Mouse (Mus musculus) lung, adult 18-20 months (tissue): Measurements from ENCODE around the gene Btbd2.
A peak's percentile ranks its signal among the peaks of the same experiment; 100 is the strongest.

Source experiments
- DNase-seq, 2 experiments: peaks; one replicate each; pipeline ENCODE4 v3.0.0; 2022; ENCODE audit warnings: mixed read lengths in 2 of 2

Gene Btbd2

GRCm38 (mm10) chr10:80635345-80635744, 21.5 kb downstream of the Btbd2 start:
- no peak for DNase-seq

- no peak for DNase-seq
These were observed 27.9 kb downstream of the Btbd2 start for GRCm38 (mm10) chr10:80628925-80629324.

- DNase-seq, result no peak
These were observed 29.2 kb downstream of the Btbd2 start for GRCm38 (mm10) chr10:80627685-80628084.

GRCm38 (mm10) chr10:80625764-80626163, 31.1 kb downstream of the Btbd2 start:
- DNase-seq, result no peak

- DNase-seq, result peak; percentile 73 to 75
These were observed 33.2 kb downstream of the Btbd2 start for GRCm38 (mm10) chr10:80623457-80624191.

GRCm38 (mm10) chr10:80622661-80623456, 34.0 kb downstream of the Btbd2 start, which contains the start of gene Csnk1g2:
Gene Csnk1g2, plus strand, starts transcription at chr10:80622838.
- peak; percentile 46 to 49 for DNase-seq

- peak; percentile 99 for DNase-seq
These were observed 34.8 kb downstream of the Btbd2 start for GRCm38 (mm10) chr10:80621940-80622660.

- DNase-seq, result no peak
These were observed 35.3 kb downstream of the Btbd2 start for GRCm38 (mm10) chr10:80621690-80621939.

- no peak for DNase-seq
These were observed 35.8 kb downstream of the Btbd2 start for GRCm38 (mm10) chr10:80620796-80621689.

- DNase-seq, result no peak
These were observed 36.5 kb downstream of the Btbd2 start for GRCm38 (mm10) chr10:80620365-80620764.

- DNase-seq, result peak in 1 of 2 experiments; percentile 63
These were observed 37.2 kb downstream of the Btbd2 start for GRCm38 (mm10) chr10:80619465-80620244.

- peak; percentile 55 to 59 for DNase-seq
These were observed 38.7 kb downstream of the Btbd2 start for GRCm38 (mm10) chr10:80618181-80618580.

- DNase-seq, result no peak
These were observed 42.5 kb downstream of the Btbd2 start for GRCm38 (mm10) chr10:80614351-80614750.

- no peak for DNase-seq
These were observed 43.0 kb downstream of the Btbd2 start for GRCm38 (mm10) chr10:80613821-80614220.

GRCm38 (mm10) chr10:80611905-80612304, 45.0 kb downstream of the Btbd2 start:
- no peak for DNase-seq

GRCm38 (mm10) chr10:80611024-80611423, 45.8 kb downstream of the Btbd2 start:
- DNase-seq, result peak; percentile 48

GRCm38 (mm10) chr10:80610116-80610785, 46.6 kb downstream of the Btbd2 start:
- no peak for DNase-seq

- no peak for DNase-seq
These were observed 47.5 kb downstream of the Btbd2 start for GRCm38 (mm10) chr10:80609269-80609924.

- DNase-seq, result no peak
These were observed 48.4 kb downstream of the Btbd2 start for GRCm38 (mm10) chr10:80608435-80608834.

- no peak for DNase-seq
These were observed 50.0 kb downstream of the Btbd2 start for GRCm38 (mm10) chr10:80606737-80607350.
